Mouse (Mus musculus) C2C12 (cell line): ENCODE measurements around the gene Lrrc75a. TPM values are rescaled to one million over a fixed set of nuclear protein-coding genes. Genes with fewer than 3 reads are reported as not detected.

Experiments
- H3K27me3 ChIP-seq: one replicate; pipeline ENCODE4 v1.6.1; 2011; ENCODE audit not compliant: control insufficient read depth, insufficient read depth, insufficient read length
- H3K36me3 ChIP-seq: one replicate; pipeline ENCODE4 v1.6.1; 2011; ENCODE audit not compliant: control insufficient read depth, insufficient read depth
- H3K4me3 ChIP-seq: one replicate; pipeline ENCODE4 v1.5.1; 2011; ENCODE audit warnings: mild to moderate bottlenecking, control low read depth; ENCODE audit not compliant: poor library complexity, insufficient read depth, severe bottlenecking
- H3K79me2 ChIP-seq: one replicate; pipeline ENCODE4 v1.6.1; 2011; ENCODE audit not compliant: control insufficient read depth, insufficient read depth
- H3K79me3 ChIP-seq: one replicate; pipeline ENCODE4 v1.6.1; 2011; ENCODE audit warnings: low read depth, control low read depth
- H3ac ChIP-seq: one replicate; pipeline ENCODE3; 2011; ENCODE audit warnings: low read depth; ENCODE audit not compliant: control insufficient read depth, insufficient read length
- CEBPB ChIP-seq: IDR thresholded peaks from one replicate; pipeline ENCODE4 v1.6.1; 2011; ENCODE audit warnings: low read depth, mild to moderate bottlenecking, control low read depth, moderate library complexity
- CTCF ChIP-seq: IDR thresholded peaks from one replicate; pipeline ENCODE4 v1.5.1; 2011; ENCODE audit not compliant: control insufficient read depth, insufficient read depth, insufficient read length
- FOSL1 ChIP-seq: IDR thresholded peaks from one replicate; pipeline ENCODE4 v1.8.0; 2011; ENCODE audit warnings: mild to moderate bottlenecking, low read length; ENCODE audit not compliant: poor library complexity, insufficient read depth, severe bottlenecking
- MAX ChIP-seq: IDR thresholded peaks from one replicate; pipeline ENCODE4 v1.6.1; 2011; ENCODE audit warnings: mild to moderate bottlenecking, control low read depth
- MYOD1 ChIP-seq: IDR thresholded peaks from one replicate; pipeline ENCODE4 v1.6.1; 2011; ENCODE audit warnings: low read depth; ENCODE audit not compliant: control insufficient read depth, insufficient read length
- MYOG ChIP-seq: IDR thresholded peaks from one replicate; pipeline ENCODE4 v1.6.1; 2011; ENCODE audit not compliant: control insufficient read depth, insufficient read length; ENCODE audit errors: extremely low read depth
- USF1 ChIP-seq: IDR thresholded peaks from one replicate; pipeline ENCODE4 v1.6.1; 2011; ENCODE audit warnings: low read depth, mild to moderate bottlenecking, control low read depth, moderate library complexity
- polyA plus RNA-seq: library from polyadenylated mRNA; unstranded; fragments of >200 nt; fragmentation: generic; extraction: Trizol; gene quantifications from one replicate; pipeline ENCODE4 v1.2.1, GENCODE M21; 2012; ENCODE audit warnings: missing spikeins

Lrrc75a gene
- polyA plus RNA-seq, 1 experiment = 12.5 TPM

DNA sequence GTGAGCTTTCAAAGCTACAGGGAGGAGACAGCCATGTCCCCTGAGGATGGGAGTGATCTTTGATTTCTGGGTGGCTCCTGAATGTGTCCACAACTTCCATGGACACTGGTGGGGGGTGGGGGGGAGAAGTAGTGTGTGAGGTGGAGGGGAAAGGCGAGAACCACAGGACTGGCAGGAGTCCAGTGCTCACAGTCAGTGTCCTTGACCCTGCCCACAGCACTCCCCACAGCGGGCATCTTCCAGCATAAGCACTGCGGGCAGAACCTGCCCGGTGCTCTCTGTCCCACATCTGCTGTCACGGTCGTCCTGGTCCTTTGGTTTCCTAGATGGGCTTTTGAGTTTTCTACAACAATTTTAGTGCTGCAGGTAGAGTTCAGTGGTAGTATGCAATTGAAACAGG lies 10.5 kb downstream of the Lrrc75a start:
- TF ChIP-seq CEBPB (no peak), USF1 (no peak), FOSL1 (no peak), CTCF (no peak), MAX (no peak), MYOD1 (no peak), MYOG (no peak)
- Histone ChIP-seq H3ac (no peak overlapping the region), H3K79me3 (peaks cover 5% of the 10 kb centered on the region), H3K79me2 (peaks cover 41% of the 10 kb centered on the region), H3K36me3 (no peaks in the 10 kb centered on the region), H3K4me3 (no peak overlapping the region), H3K27me3 (no peaks in the 10 kb centered on the region)

DNA sequence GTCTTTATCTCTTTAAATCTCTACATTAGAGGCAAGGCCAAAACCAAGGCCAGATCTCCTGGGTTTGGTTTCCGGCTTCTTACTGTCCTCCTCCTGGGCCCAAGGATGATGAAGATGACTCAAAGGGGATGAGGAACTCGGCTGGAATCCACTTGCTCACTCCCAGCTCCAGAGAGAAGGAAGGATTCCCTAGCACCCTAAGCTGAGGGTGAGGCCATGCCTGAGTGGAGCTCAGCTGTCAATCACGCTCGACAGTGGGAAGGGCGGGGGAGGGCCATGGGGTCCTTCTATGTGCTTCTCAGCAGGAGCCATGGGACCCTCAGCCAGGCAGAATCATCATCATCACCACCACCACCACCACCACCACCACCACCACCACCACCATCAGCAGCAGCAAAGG lies 10.9 kb downstream of the Lrrc75a start:
- TF ChIP-seq CEBPB (no peak), USF1 (no peak), MYOG (no peak), CTCF (no peak), MYOD1 (no peak), FOSL1 (no peak), MAX (no peak)

DNA sequence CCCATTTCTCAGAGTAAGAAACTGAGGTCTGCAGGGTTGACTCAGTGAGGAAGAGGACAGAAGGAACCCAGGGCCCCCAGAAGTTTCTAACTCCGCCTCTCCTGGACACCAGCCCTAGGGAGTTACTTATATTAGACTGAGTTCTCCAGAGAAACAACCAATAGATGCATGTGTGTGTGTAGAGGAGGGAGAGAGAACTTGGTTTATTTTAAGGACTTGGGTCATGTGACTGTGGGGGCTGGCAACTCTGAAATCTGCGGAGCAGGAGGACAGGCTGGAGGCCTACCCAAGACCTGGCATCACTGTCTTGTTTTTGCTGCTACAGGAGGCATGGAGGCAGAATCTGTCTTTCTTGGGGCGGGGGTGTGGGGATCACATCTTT lies 11.5 kb downstream of the Lrrc75a start:
- Histone ChIP-seq H3K4me3 (no peak overlapping the region), H3K27me3 (no peaks in the 10 kb centered on the region), H3ac (peak overlapping the region; percentile 5), H3K79me2 (peaks cover 31% of the 10 kb centered on the region), H3K36me3 (no peaks in the 10 kb centered on the region), H3K79me3 (peaks cover 3% of the 10 kb centered on the region)
- TF ChIP-seq USF1 (peak; percentile 81), CEBPB (no peak)

More for the DNA sequence above, 10.9 kb downstream of the Lrrc75a start:
- no peak overlapping the region for H3ac ChIP-seq
- no peaks in the 10 kb centered on the region for H3K27me3 ChIP-seq
- peaks cover 4% of the 10 kb centered on the region for H3K79me3 ChIP-seq
- H3K4me3 ChIP-seq = no peak overlapping the region
- peaks cover 36% of the 10 kb centered on the region for H3K79me2 ChIP-seq
- H3K36me3 ChIP-seq = no peaks in the 10 kb centered on the region

DNA sequence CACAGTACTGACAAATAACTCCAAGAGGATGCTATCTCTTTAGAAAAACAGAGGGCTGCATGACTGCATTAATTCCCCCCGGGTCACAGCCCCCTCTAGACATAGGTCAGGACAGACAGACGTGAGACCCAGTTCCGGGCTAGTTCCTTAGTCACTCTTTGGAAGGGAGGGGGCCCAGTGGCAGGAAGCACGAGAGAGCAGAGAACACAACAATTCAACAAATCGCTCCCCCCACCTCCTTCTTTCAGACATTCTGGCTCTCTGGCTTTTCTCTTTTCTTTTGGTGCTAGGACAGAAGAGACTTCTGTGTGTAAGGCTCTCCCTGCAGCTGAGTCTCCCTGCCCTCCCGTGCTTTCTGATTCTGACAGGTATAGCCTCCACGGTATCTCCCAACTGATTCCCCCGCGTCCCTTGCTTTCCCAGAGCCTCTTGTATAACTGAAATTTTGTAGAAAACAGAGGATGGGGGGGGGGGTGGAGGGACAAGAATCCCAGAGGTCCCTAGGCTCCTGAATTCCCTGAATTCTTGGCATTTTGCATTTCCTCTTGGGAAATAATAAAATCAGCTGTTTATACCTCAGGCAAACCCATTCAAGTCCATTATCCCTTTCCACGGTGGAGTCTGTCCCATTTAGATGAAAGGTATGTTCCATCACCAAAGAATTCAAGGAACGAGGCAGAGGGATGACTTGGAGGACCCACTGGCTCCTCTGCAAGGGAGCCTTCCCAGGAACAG lies 12.1 kb downstream of the Lrrc75a start:
- no peaks in the 10 kb centered on the region for H3K27me3 ChIP-seq
- TF ChIP-seq MYOD1 (no peak), CEBPB (no peak), FOSL1 (no peak), MAX (no peak), USF1 (no peak)
- H3K79me3 ChIP-seq = peaks cover 3% of the 10 kb centered on the region
- H3K36me3 ChIP-seq = no peaks in the 10 kb centered on the region
- no peak overlapping the region for H3ac ChIP-seq
- no peak overlapping the region for H3K4me3 ChIP-seq
- peaks cover 29% of the 10 kb centered on the region for H3K79me2 ChIP-seq

DNA sequence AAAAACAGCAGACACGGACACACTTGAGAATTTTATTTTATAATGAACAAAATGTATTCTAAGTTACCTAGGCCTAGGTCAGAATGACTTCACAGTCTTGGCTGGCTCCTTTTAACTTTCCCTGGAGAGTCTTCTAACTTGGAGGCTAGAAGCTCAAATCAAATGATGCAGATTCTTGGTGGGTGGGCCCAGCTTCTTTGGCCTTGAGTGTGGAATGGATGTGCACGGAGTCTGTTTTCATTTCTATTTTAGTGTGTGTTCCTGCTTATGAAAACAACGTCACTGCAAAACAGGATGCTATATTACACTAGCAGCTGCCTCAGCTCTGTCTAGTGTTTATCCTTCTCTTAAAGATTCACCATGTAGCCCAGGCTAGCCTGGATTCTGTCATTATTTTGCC lies 12.9 kb downstream of the Lrrc75a start:
- Histone ChIP-seq H3ac (no peak overlapping the region), H3K27me3 (no peaks in the 10 kb centered on the region), H3K79me2 (peaks cover 23% of the 10 kb centered on the region), H3K4me3 (no peak overlapping the region), H3K36me3 (no peaks in the 10 kb centered on the region), H3K79me3 (peaks cover 3% of the 10 kb centered on the region)
- TF ChIP-seq MYOG = no peak
- TF ChIP-seq CTCF = no peak
- no peak for TF ChIP-seq MYOD1
- TF ChIP-seq USF1 = no peak
- no peak for TF ChIP-seq FOSL1
- no peak for TF ChIP-seq MAX
- no peak for TF ChIP-seq CEBPB

DNA sequence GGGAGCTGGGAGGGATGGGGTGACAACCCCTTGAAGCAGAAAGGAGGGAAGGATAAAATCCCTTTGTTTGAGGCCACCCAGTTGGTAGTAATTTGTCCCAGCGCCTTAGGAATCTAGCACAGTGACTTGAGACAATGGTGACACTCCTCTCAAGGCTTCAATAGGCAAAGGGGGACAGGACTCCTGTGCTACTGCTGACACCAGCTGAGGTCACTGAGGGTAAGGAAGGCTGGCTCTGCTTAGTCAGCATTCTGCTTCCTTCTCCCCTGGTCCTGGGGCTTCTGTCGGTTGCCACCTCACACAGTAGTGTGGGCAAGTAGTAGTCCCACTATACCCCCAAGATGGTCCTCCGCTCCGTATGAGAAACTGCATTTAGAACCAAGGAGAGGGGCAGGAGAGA lies 17.2 kb downstream of the Lrrc75a start:
- Histone ChIP-seq H3K27me3 (no peaks in the 10 kb centered on the region), H3ac (no peak overlapping the region), H3K36me3 (no peaks in the 10 kb centered on the region), H3K79me3 (no peaks in the 10 kb centered on the region), H3K4me3 (no peak overlapping the region), H3K79me2 (no peaks in the 10 kb centered on the region)
- TF ChIP-seq MAX (no peak), USF1 (no peak), CEBPB (no peak), MYOD1 (no peak), MYOG (no peak), CTCF (no peak), FOSL1 (no peak)
